Mouse (Mus musculus) MEL (cell line): ENCODE data around the gene Ubl3. TPM values are rescaled to one million over a fixed set of nuclear protein-coding genes. Genes with fewer than 3 reads are reported as not detected.
A peak's percentile ranks its signal among the peaks of the same experiment; 100 is the strongest.

Experiments
- DNase-seq: peaks from one replicate; pipeline ENCODE4 v3.0.0; 2011; ENCODE audit warnings: low read depth, low spot score
- H3K27ac ChIP-seq: 2 replicates; pipeline ENCODE4 v1.5.1; 2012; ENCODE audit warnings: low read depth, mild to moderate bottlenecking, control low read depth, low read length, moderate library complexity; ENCODE audit not compliant: control insufficient read depth
- H3K27me3 ChIP-seq, 2 experiments: fragments of 150-350 bp in 1 of 2; sonication (generic) in 1 of 2; 2 replicates each; pipeline ENCODE4 v1.6.1; 2012; ENCODE audit warnings: low read length in 2 of 2, mild to moderate bottlenecking in 2 of 2, improper control_type of control experiment in 1 of 2, moderate library complexity in 1 of 2; ENCODE audit not compliant: insufficient read depth in 2 of 2, control insufficient read depth in 1 of 2
- H3K36me3 ChIP-seq, 2 experiments: 2 replicates each; pipeline ENCODE4 v1.6.1; 2012 to 2014; ENCODE audit warnings: low read length in 2 of 2, improper control_type of control experiment in 1 of 2, inconsistent platforms in 1 of 2, mild to moderate bottlenecking in 1 of 2; ENCODE audit not compliant: insufficient read depth in 2 of 2, control insufficient read depth in 1 of 2
- H3K4me1 ChIP-seq, 2 experiments: fragments of 150-350 bp in 1 of 2; sonication (generic) in 1 of 2; 2 replicates each; pipeline ENCODE4 v1.6.1; 2012; ENCODE audit warnings: low read length in 2 of 2, improper control_type of control experiment in 1 of 2, mild to moderate bottlenecking in 1 of 2; ENCODE audit not compliant: insufficient read depth in 2 of 2, control insufficient read depth in 1 of 2
- H3K4me3 ChIP-seq, 2 experiments: fragments of 150-350 bp in 1 of 2; sonication (generic) in 1 of 2; 2 replicates each; pipeline ENCODE4 v1.5.1; 2012; ENCODE audit warnings: low read depth in 2 of 2, low read length in 2 of 2, mild to moderate bottlenecking in 2 of 2, moderate library complexity in 2 of 2, control low read depth in 1 of 2, improper control_type of control experiment in 1 of 2; ENCODE audit not compliant: control insufficient read depth in 1 of 2, insufficient read depth in 1 of 2
- H3K79me2 ChIP-seq: 2 replicates; pipeline ENCODE4 v1.6.1; 2012; ENCODE audit warnings: mild to moderate bottlenecking, low read length, moderate library complexity; ENCODE audit not compliant: control insufficient read depth, poor library complexity, insufficient read depth
- H3K9ac ChIP-seq: 2 replicates; pipeline ENCODE4 v1.6.1; 2012; ENCODE audit warnings: low read depth, mild to moderate bottlenecking, control low read depth, low read length, moderate library complexity; ENCODE audit not compliant: control insufficient read depth, poor library complexity, severe bottlenecking
- H3K9me3 ChIP-seq: fragments of 150-350 bp; sonication (generic); replicated peaks from 2 replicates; pipeline ENCODE4 v1.6.1; 2012; ENCODE audit warnings: mild to moderate bottlenecking, low read length, improper control_type of control experiment, moderate library complexity; ENCODE audit not compliant: insufficient read depth
- CHD1 ChIP-seq: IDR thresholded peaks from 2 replicates; pipeline ENCODE4 v1.6.1; 2012; ENCODE audit warnings: low read depth, mild to moderate bottlenecking, inconsistent platforms, low read length, improper control_type of control experiment
- CHD2 ChIP-seq: IDR thresholded peaks from 2 replicates; pipeline ENCODE4 v1.6.1; 2011; ENCODE audit warnings: low read length, improper control_type of control experiment
- CTCF ChIP-seq, 3 experiments: IDR thresholded peaks in 2 of 3; conservative IDR thresholded peaks in 1 of 3; 2 replicates each; pipeline ENCODE4 v1.5.1; 2011 to 2012; ENCODE audit warnings: low read length in 3 of 3, low read depth in 2 of 3, mild to moderate bottlenecking in 2 of 3, improper control_type of control experiment in 1 of 3, inconsistent platforms in 1 of 3, mixed read lengths in 1 of 3, moderate library complexity in 1 of 3; ENCODE audit not compliant: control insufficient read depth in 1 of 3, insufficient read depth in 1 of 3, poor library complexity in 1 of 3, severe bottlenecking in 1 of 3
- E2F4 ChIP-seq: IDR thresholded peaks from 2 replicates; pipeline ENCODE4 v1.6.1; 2011; ENCODE audit warnings: low read depth, low read length, improper control_type of control experiment, borderline replicate concordance
- EP300 ChIP-seq, 2 experiments: IDR thresholded peaks; 2 replicates each; pipeline ENCODE4 v1.6.1; 2011; ENCODE audit warnings: improper control_type of control experiment in 2 of 2, low read length in 2 of 2, low read depth in 1 of 2, mild to moderate bottlenecking in 1 of 2
- GATA1 ChIP-seq: IDR thresholded peaks from 2 replicates; pipeline ENCODE4 v1.6.1; 2011; ENCODE audit warnings: low read depth, low read length, improper control_type of control experiment
- HCFC1 ChIP-seq: IDR thresholded peaks from 2 replicates; pipeline ENCODE4 v1.6.1; 2012; ENCODE audit warnings: low read depth, mild to moderate bottlenecking, inconsistent platforms, low read length, improper control_type of control experiment, moderate library complexity
- MAZ ChIP-seq: IDR thresholded peaks from 2 replicates; pipeline ENCODE4 v1.6.1; 2012; ENCODE audit warnings: low read depth, mild to moderate bottlenecking, inconsistent platforms, low read length, improper control_type of control experiment
- MXI1 ChIP-seq: IDR thresholded peaks from 2 replicates; pipeline ENCODE4 v1.6.1; 2011; ENCODE audit warnings: mild to moderate bottlenecking, low read depth, low read length, improper control_type of control experiment
- MYB ChIP-seq: IDR thresholded peaks from 2 replicates; pipeline ENCODE4 v1.6.1; 2011; ENCODE audit warnings: mild to moderate bottlenecking, low read depth, low read length, improper control_type of control experiment
- NELFE ChIP-seq: IDR thresholded peaks from 2 replicates; pipeline ENCODE4 v1.6.1; 2011; ENCODE audit warnings: low read depth, low read length, improper control_type of control experiment
- NRF1 ChIP-seq: IDR thresholded peaks from 2 replicates; pipeline ENCODE4 v1.6.1; 2014; ENCODE audit warnings: low read depth, mild to moderate bottlenecking, inconsistent platforms, low read length, improper control_type of control experiment, moderate library complexity; ENCODE audit not compliant: poor library complexity, insufficient read depth, severe bottlenecking
- POLR2A ChIP-seq, 2 experiments: IDR thresholded peaks; 2 replicates each; pipeline ENCODE4 v1.6.1; 2011 to 2012; ENCODE audit warnings: low read length in 2 of 2, mild to moderate bottlenecking in 2 of 2, control low read depth in 1 of 2, improper control_type of control experiment in 1 of 2, low read depth in 1 of 2, moderate library complexity in 1 of 2; ENCODE audit not compliant: control insufficient read depth in 1 of 2, insufficient read depth in 1 of 2, poor library complexity in 1 of 2
- POLR2AphosphoS2 ChIP-seq: IDR thresholded peaks from 2 replicates; pipeline ENCODE4 v1.6.1; 2011; ENCODE audit warnings: low read length, improper control_type of control experiment
- RCOR1 ChIP-seq: IDR thresholded peaks from 2 replicates; pipeline ENCODE4 v1.6.1; 2012; ENCODE audit warnings: low read depth, mild to moderate bottlenecking, inconsistent platforms, low read length, improper control_type of control experiment
- TAL1 ChIP-seq: IDR thresholded peaks from 2 replicates; pipeline ENCODE4 v1.6.1; 2012; ENCODE audit warnings: mild to moderate bottlenecking, inconsistent platforms, low read length, moderate library complexity, mixed read lengths
- UBTF ChIP-seq: IDR thresholded peaks from 2 replicates; pipeline ENCODE4 v1.6.1; 2012; ENCODE audit warnings: low read depth, mild to moderate bottlenecking, inconsistent platforms, low read length, improper control_type of control experiment, moderate library complexity, borderline replicate concordance; ENCODE audit not compliant: insufficient read depth
- ZC3H11A ChIP-seq: IDR thresholded peaks from 2 replicates; pipeline ENCODE4 v1.6.1; 2012; ENCODE audit warnings: low read depth, mild to moderate bottlenecking, inconsistent platforms, low read length, improper control_type of control experiment
- ZKSCAN1 ChIP-seq: IDR thresholded peaks from 2 replicates; pipeline ENCODE4 v1.6.1; 2012; ENCODE audit warnings: low read depth, mild to moderate bottlenecking, inconsistent platforms, low read length, improper control_type of control experiment, moderate library complexity
- polyA plus RNA-seq, 2 experiments: library from polyadenylated mRNA; stranded (reverse) in 1 of 2; unstranded in 1 of 2; fragments of >175 nt in 1 of 2; fragments of >200 nt in 1 of 2; gene quantifications; 2 replicates each; pipeline versions ENCODE4 v1.2.1 to v1.2.4; 2012; ENCODE audit warnings: low replicate concordance in 2 of 2, low read depth in 1 of 2; ENCODE audit not compliant: insufficient read length in 2 of 2, insufficient read depth in 1 of 2, missing spikeins in 1 of 2
- total RNA-seq: library from RNA; depleted of rRNA; stranded (reverse); fragments of 300-350 nt; gene quantifications from 2 replicates; pipeline ENCODE4 v1.2.3, GENCODE M21; 2012

Ubl3 gene
- total and polyA plus RNA-seq, 3 experiments: 41.0 to 59.0 TPM; not detected in 1

- peak; percentile 33 to 71 for TF ChIP-seq EP300 (IDR thresholded peaks at IDR 0.05; ENCODE audit: low read depth in 1 of 2, low read length in 2 of 2)
Observed at GRCm38 (mm10) chr5:148488891-148489723, 63.5 kb downstream of the Ubl3 start (continued).

GRCm38 (mm10) chr5:148486202-148486601, 66.4 kb downstream of the Ubl3 start:
- H3K36me3 ChIP-seq: peaks cover 0 to 11% of the 10 kb centered on the region in 2 experiments; a peak in 2 of 4 replicates
- H3K4me1 ChIP-seq: peaks cover 5 to 8% of the 10 kb centered on the region in 2 experiments
- H3K27me3 ChIP-seq: peaks cover 0 to 10% of the 10 kb centered on the region in 2 experiments
- no peak overlapping the region for H3K9ac ChIP-seq
- H3K9me3 ChIP-seq: no peaks in the 10 kb centered on the region
- no peak for DNase-seq
- TF ChIP-seq UBTF (no peak), CHD1 (no peak), CHD2 (no peak), MXI1 (no peak), ZC3H11A (no peak), RCOR1 (no peak), HCFC1 (no peak), TAL1 (no peak), GATA1 (no peak), MAZ (no peak), NELFE (no peak), EP300 (IDR thresholded peaks at IDR 0.05; ENCODE audit: low read depth in 1 of 2, low read length in 2 of 2) (no peak), POLR2AphosphoS2 (no peak), ZKSCAN1 (no peak), CTCF (IDR thresholded peaks at IDR 0.05 in 2 of 3, conservative IDR thresholded peaks at IDR 0.05 in 1 of 3; ENCODE audit: control insufficient read depth in 1 of 3, insufficient read depth in 1 of 3, low read depth in 2 of 3, low read length in 3 of 3, poor library complexity in 1 of 3, severe bottlenecking in 1 of 3) (no peak), MYB (no peak), E2F4 (no peak), POLR2A (IDR thresholded peaks at IDR 0.05; ENCODE audit: control insufficient read depth in 1 of 2, insufficient read depth in 1 of 2, low read depth in 1 of 2, low read length in 2 of 2, poor library complexity in 1 of 2) (no peak), NRF1 (no peak)
- H3K27ac ChIP-seq: no peak overlapping the region
- H3K4me3 ChIP-seq: no peak overlapping the region
- peaks cover 2% of the 10 kb centered on the region; the same call in 1 of the 2 replicates for H3K79me2 ChIP-seq
